Mouse (Mus musculus) olfactory bulb, adult 2 months (tissue): ENCODE results near the gene Pdcl2.

Source experiments
- CTCF ChIP-seq: fragments of 200-500 bp; IDR thresholded peaks from 2 replicates; pipeline ENCODE4 v1.5.1; 2012; ENCODE audit warnings: low read depth, mild to moderate bottlenecking, low read length, moderate library complexity; ENCODE audit not compliant: insufficient read depth
- POLR2A ChIP-seq: fragments of 200-500 bp; IDR thresholded peaks from 2 replicates; pipeline ENCODE4 v1.6.1; 2012; ENCODE audit warnings: mild to moderate bottlenecking, low read depth, low read length, moderate library complexity; ENCODE audit not compliant: insufficient read depth

GRCm38 (mm10) chr5:76351953-76352611 lies 21.1 kb upstream of the Pdcl2 start:
- TF ChIP-seq POLR2A (no peak), CTCF (no peak)
